Mouse (Mus musculus) bone marrow, adult 2 months (tissue): Measurements from ENCODE around the gene Fzd4. TPM values are rescaled to one million over a fixed set of nuclear protein-coding genes. Genes with fewer than 3 reads are reported as not detected.

Experiments
- H3K27ac ChIP-seq: fragments of 200-500 bp; 2 replicates; pipeline ENCODE4 v1.5.1; 2012; ENCODE audit warnings: low read depth, mild to moderate bottlenecking, control low read depth, inconsistent platforms, low read length; ENCODE audit not compliant: control insufficient read depth, poor library complexity, insufficient read depth
- H3K4me1 ChIP-seq: fragments of 200-500 bp; 2 replicates; pipeline ENCODE4 v1.6.1; 2011; ENCODE audit warnings: low read length; ENCODE audit not compliant: control insufficient read depth, insufficient read depth
- H3K4me3 ChIP-seq: fragments of 200-500 bp; replicated peaks from 2 replicates; pipeline ENCODE3; 2011; ENCODE audit warnings: mild to moderate bottlenecking, low read depth, low read length, control low read depth; ENCODE audit not compliant: control insufficient read depth
- CTCF ChIP-seq: fragments of 200-500 bp; IDR thresholded peaks from 2 replicates; pipeline ENCODE4 v1.5.1; 2011; ENCODE audit warnings: low read length, control low read depth; ENCODE audit not compliant: control insufficient read depth, insufficient read depth
- POLR2A ChIP-seq: fragments of 200-500 bp; IDR thresholded peaks from 2 replicates; pipeline ENCODE4 v1.6.1; 2011; ENCODE audit warnings: low read depth, mild to moderate bottlenecking, control low read depth, low read length, borderline replicate concordance; ENCODE audit not compliant: control insufficient read depth
- WGBS: fragments of 180-500 bp; shearing (Covaris S2); methylation state at CpG from one replicate; pipeline ENCODE4 v1.1.7; 2018; 5-methylcytosine and 5-hydroxymethylcytosine counted together
- polyA plus RNA-seq: library from polyadenylated mRNA; stranded (reverse); fragments of >200 nt; gene quantifications from 2 replicates; pipeline ENCODE4 v1.2.4, GENCODE M21; 2011; ENCODE audit warnings: low replicate concordance; ENCODE audit not compliant: missing spikeins, insufficient read depth, insufficient read length

The Fzd4 gene
- 1.0 and 2.1 TPM in 2 replicates for polyA plus RNA-seq

- peak within 1 kb of the TSS; percentile 5; the same call in 1 of the 2 replicates for H3K27ac ChIP-seq
- TF ChIP-seq POLR2A (peak; percentile 19; the same call in 1 of the 2 replicates), CTCF (no peak)
- WGBS, result under 1% methylated on average over 61 of the region's 62 CpGs
These were observed at the start of gene Fzd4, which contains the start of gene Tmem135 for GRCm38 (mm10) chr7:89404081-89404733. Gene Fzd4 (plus strand): TSS chr7:89404355. Gene Tmem135 (minus strand): TSS chr7:89404222.

GRCm38 (mm10) chr7:89355519-89356255, 48.5 kb upstream of the Fzd4 start:
- Histone ChIP-seq H3K4me1 (no peaks in the 10 kb centered on the region), H3K4me3 (no peak overlapping the region), H3K27ac (no peak overlapping the region)
- 76% methylated on average over 8 of the region's 8 CpGs for WGBS
- no peak for TF ChIP-seq CTCF

More at GRCm38 (mm10) chr7:89404081-89404733, at the start of gene Fzd4, which contains the start of gene Tmem135:
- Histone ChIP-seq H3K4me1 (no peaks in the 10 kb centered on the region), H3K4me3 (peak within 1 kb of the TSS; percentile 62)

- Histone ChIP-seq H3K4me1 (no peaks in the 10 kb centered on the region), H3K4me3 (no peak overlapping the region), H3K27ac (no peak overlapping the region)
- 80% methylated on average over 4 of the region's 4 CpGs for WGBS
- no peak for TF ChIP-seq CTCF
- TF ChIP-seq POLR2A, result no peak
These were observed 47.8 kb upstream of the Fzd4 start for GRCm38 (mm10) chr7:89356307-89356706.

- no peak overlapping the region for H3K4me3 ChIP-seq
- 80% methylated on average over 5 of the region's 5 CpGs for WGBS
- H3K4me1 ChIP-seq, result no peaks in the 10 kb centered on the region
- no peak for TF ChIP-seq POLR2A
- TF ChIP-seq CTCF, result no peak
- no peak overlapping the region for H3K27ac ChIP-seq
These were observed 40.2 kb upstream of the Fzd4 start for GRCm38 (mm10) chr7:89363975-89364374.

GRCm38 (mm10) chr7:89365135-89365880, 38.8 kb upstream of the Fzd4 start:
- WGBS, result 91% methylated on average over 10 of the region's 10 CpGs
- no peaks in the 10 kb centered on the region for H3K4me1 ChIP-seq
- no peak overlapping the region for H3K4me3 ChIP-seq
- H3K27ac ChIP-seq, result no peak overlapping the region
- TF ChIP-seq POLR2A, result no peak
- TF ChIP-seq CTCF, result no peak

GRCm38 (mm10) chr7:89367643-89368042, 36.5 kb upstream of the Fzd4 start:
- H3K27ac ChIP-seq, result no peak overlapping the region

GRCm38 (mm10) chr7:89370086-89370485, 34.1 kb upstream of the Fzd4 start:
- WGBS, result 81% methylated on average over 1 of the region's 1 CpGs
- no peak overlapping the region for H3K4me3 ChIP-seq
- no peaks in the 10 kb centered on the region for H3K4me1 ChIP-seq
- no peak for TF ChIP-seq CTCF
- TF ChIP-seq POLR2A, result no peak
- no peak overlapping the region for H3K27ac ChIP-seq

More at GRCm38 (mm10) chr7:89367643-89368042, 36.5 kb upstream of the Fzd4 start:
- 47% methylated on average over 3 of the region's 3 CpGs for WGBS
- TF ChIP-seq CTCF, result no peak
- no peak for TF ChIP-seq POLR2A
- Histone ChIP-seq H3K4me1 (no peaks in the 10 kb centered on the region), H3K4me3 (no peak overlapping the region)

GRCm38 (mm10) chr7:89370917-89371316, 33.2 kb upstream of the Fzd4 start:
- TF ChIP-seq CTCF (peak; percentile 20; the same call in 1 of the 2 replicates), POLR2A (no peak)
- WGBS, result 3% methylated on average over 1 of the region's 1 CpGs
- H3K4me3 ChIP-seq, result no peak overlapping the region
- H3K27ac ChIP-seq, result no peak overlapping the region
- no peaks in the 10 kb centered on the region for H3K4me1 ChIP-seq
